Mouse (Mus musculus): ENCODE results near the gene Rab5if. TPM values are rescaled to one million over a fixed set of nuclear protein-coding genes. Genes with fewer than 3 reads are reported as not detected.
A peak's percentile ranks its signal among the peaks of the same experiment; 100 is the strongest.

Rab5if gene
- polyA plus RNA-seq, 1 experiment: 191 TPM

DNA sequence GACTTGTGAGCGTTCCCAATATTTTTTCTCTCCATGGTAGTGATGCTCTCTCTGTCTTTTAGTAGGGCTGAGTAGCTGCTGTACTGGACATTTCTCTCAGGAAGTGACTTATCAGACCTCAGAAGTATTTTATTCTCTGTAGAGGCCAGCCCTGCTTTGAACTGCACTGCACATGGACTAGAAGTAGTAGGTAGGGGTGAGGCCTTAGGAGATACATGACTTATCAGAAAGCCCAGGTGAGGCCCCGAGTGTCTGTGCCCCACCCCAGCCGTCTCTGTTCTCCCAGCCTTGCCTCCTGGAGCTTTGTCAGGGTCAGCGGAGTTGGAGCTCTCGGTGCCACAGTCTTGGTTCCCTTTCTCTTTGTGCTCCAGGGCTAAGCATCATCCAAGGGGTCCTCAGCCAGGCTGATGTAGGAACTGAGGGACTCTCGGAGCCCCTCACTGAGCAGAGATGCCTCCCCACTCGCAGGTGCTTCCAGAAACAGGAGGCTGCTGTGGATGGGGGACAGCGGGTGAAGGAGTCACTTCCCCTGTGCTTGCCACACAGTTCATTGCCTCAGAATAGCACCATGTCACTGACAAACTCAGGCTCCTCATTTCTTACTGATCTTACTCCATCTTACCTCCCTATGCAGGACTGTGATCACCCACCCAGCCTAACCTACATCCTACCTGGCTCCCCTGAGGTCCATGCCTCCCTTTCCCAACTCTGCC is 11.3 kb downstream of the Rab5if start:
- Histone ChIP-seq H3K36me3 (ENCODE audit: control insufficient read depth, insufficient read depth) (peaks cover 30% of the 10 kb centered on the region), H3K79me2 (ENCODE audit: control insufficient read depth, insufficient read depth) (peaks cover 13% of the 10 kb centered on the region), H3K27me3 (ENCODE audit: control insufficient read depth, insufficient read depth, insufficient read length) (no peaks in the 10 kb centered on the region), H3K4me3 (no peak overlapping the region), H3ac (ENCODE audit: control insufficient read depth, insufficient read length) (no peak overlapping the region), H3K4me2 (ENCODE audit: low read depth) (no peak overlapping the region)
- TF ChIP-seq CEBPB (IDR thresholded peaks at IDR 0.05; ENCODE audit: insufficient read depth, poor library complexity, severe bottlenecking): no peak
- no peak for TF ChIP-seq POLR2A (IDR thresholded peaks at IDR 0.05; ENCODE audit: insufficient read length, low read depth)
- no peak for TF ChIP-seq USF1 (IDR thresholded peaks at IDR 0.05; ENCODE audit: low read depth)
- TF ChIP-seq MAX (IDR thresholded peaks at IDR 0.05; ENCODE audit: low read depth): no peak
- no peak for TF ChIP-seq MYOG (IDR thresholded peaks at IDR 0.05; ENCODE audit: control insufficient read depth in 1 of 3, insufficient read depth in 1 of 3, insufficient read length in 2 of 3, low read depth in 2 of 3)
- TF ChIP-seq MYOD1 (IDR thresholded peaks at IDR 0.05; ENCODE audit: control insufficient read depth in 1 of 3, insufficient read length in 2 of 3, low read depth in 2 of 3): no peak
- TF ChIP-seq TCF12 (IDR thresholded peaks at IDR 0.05; ENCODE audit: insufficient read depth, poor library complexity, severe bottlenecking): no peak
- no peak for TF ChIP-seq SRF (IDR thresholded peaks at IDR 0.05; ENCODE audit: control insufficient read depth, insufficient read length, low read depth)
- TF ChIP-seq REST (IDR thresholded peaks at IDR 0.05; ENCODE audit: insufficient read depth, insufficient read length): no peak
- no peak for TF ChIP-seq TCF3 (IDR thresholded peaks at IDR 0.05; ENCODE audit: insufficient read length, low read depth)
- TF ChIP-seq POLR2AphosphoS2 (IDR thresholded peaks at IDR 0.05; ENCODE audit: insufficient read length, low read depth): no peak
- TF ChIP-seq E2F4 (IDR thresholded peaks at IDR 0.05; ENCODE audit: insufficient read depth): no peak

DNA sequence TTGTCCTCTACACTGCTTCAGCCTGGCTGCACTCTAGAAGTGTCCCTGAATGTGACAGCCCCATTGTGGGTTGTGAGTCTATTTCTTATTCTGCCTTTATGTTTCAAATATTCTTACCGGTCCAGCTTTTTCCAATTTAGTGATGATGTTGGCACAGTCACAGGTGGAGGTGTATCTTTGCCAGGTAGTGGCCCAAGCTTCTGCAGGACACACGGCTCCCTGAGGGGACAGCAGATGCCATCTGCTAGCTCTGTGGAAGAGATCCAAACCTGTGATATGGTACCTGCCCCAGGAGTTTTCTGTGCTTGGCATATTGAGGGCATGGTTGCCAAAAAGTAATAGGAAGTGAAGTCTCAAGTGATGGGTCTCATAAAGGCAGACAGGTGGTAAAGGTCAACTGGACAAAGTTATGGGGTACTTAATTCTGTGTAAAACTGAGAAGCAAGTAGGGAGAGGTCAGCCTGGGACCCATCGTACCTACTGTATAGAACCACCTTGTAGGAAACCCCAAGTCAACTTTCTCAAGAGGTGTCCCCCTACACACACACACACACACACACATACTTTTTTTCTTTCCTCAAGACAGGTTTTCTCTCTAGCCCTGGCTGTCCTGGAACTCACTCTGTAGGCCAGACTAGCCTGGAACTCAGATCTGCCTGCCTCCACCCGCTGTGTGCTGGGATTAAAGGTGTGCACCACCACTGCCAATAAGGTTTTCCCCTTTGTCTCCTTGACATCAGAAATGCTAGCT is 12.0 kb downstream of the Rab5if start:
- H3K27me3 ChIP-seq (ENCODE audit: control insufficient read depth, insufficient read depth, insufficient read length): no peaks in the 10 kb centered on the region
- H3K79me2 ChIP-seq (ENCODE audit: control insufficient read depth, insufficient read depth): peaks cover 5% of the 10 kb centered on the region
- no peak for TF ChIP-seq USF1 (IDR thresholded peaks at IDR 0.05; ENCODE audit: low read depth)
- TF ChIP-seq SRF (IDR thresholded peaks at IDR 0.05; ENCODE audit: control insufficient read depth, insufficient read length, low read depth): no peak
- TF ChIP-seq MYOG (IDR thresholded peaks at IDR 0.05; ENCODE audit: control insufficient read depth in 1 of 3, insufficient read depth in 1 of 3, insufficient read length in 2 of 3, low read depth in 2 of 3): no peak
- no peak for TF ChIP-seq TCF12 (IDR thresholded peaks at IDR 0.05; ENCODE audit: insufficient read depth, poor library complexity, severe bottlenecking)
- TF ChIP-seq E2F4 (IDR thresholded peaks at IDR 0.05; ENCODE audit: insufficient read depth): no peak
- no peak for TF ChIP-seq TCF3 (IDR thresholded peaks at IDR 0.05; ENCODE audit: insufficient read length, low read depth)
- no peak for TF ChIP-seq MAX (IDR thresholded peaks at IDR 0.05; ENCODE audit: low read depth)
- TF ChIP-seq CEBPB (IDR thresholded peaks at IDR 0.05; ENCODE audit: insufficient read depth, poor library complexity, severe bottlenecking): no peak
- no peak for TF ChIP-seq POLR2AphosphoS2 (IDR thresholded peaks at IDR 0.05; ENCODE audit: insufficient read length, low read depth)
- TF ChIP-seq REST (IDR thresholded peaks at IDR 0.05; ENCODE audit: insufficient read depth, insufficient read length): no peak
- TF ChIP-seq POLR2A (IDR thresholded peaks at IDR 0.05; ENCODE audit: insufficient read length, low read depth): no peak
- no peak for TF ChIP-seq MYOD1 (IDR thresholded peaks at IDR 0.05; ENCODE audit: control insufficient read depth in 1 of 3, insufficient read length in 2 of 3, low read depth in 2 of 3)
- no peak overlapping the region for H3ac ChIP-seq (ENCODE audit: control insufficient read depth, insufficient read length)
- no peak overlapping the region for H3K4me3 ChIP-seq
- H3K4me2 ChIP-seq (ENCODE audit: low read depth): no peak overlapping the region
- H3K36me3 ChIP-seq (ENCODE audit: control insufficient read depth, insufficient read depth): peaks cover 30% of the 10 kb centered on the region

DNA sequence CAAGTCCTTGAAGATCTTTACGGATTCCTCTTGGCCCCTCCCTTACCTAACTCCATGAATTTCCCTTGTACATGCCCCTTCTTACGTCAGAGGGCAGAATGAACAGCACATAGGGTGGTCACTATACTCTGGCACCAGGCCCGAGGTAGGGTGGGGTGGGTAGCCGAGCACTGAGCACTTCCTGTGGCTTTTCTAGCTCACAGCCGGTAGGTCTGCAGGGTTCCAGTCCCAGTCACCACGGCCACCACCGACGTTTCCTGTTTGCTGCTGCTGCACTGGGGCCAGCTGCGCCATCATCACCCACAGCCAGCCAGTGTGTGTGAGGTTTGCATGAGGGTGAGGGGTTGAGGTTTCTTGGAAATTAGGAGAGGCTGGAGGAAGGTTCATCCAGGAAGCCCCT is 14.8 kb downstream of the Rab5if start:
- H3K36me3 ChIP-seq (ENCODE audit: control insufficient read depth, insufficient read depth): peaks cover 18% of the 10 kb centered on the region
- no peaks in the 10 kb centered on the region for H3K79me2 ChIP-seq (ENCODE audit: control insufficient read depth, insufficient read depth)
- H3K4me3 ChIP-seq: no peak overlapping the region
- TF ChIP-seq POLR2AphosphoS2 (IDR thresholded peaks at IDR 0.05; ENCODE audit: insufficient read length, low read depth) (no peak), MYOD1 (IDR thresholded peaks at IDR 0.05; ENCODE audit: control insufficient read depth in 1 of 3, insufficient read length in 2 of 3, low read depth in 2 of 3) (no peak), REST (IDR thresholded peaks at IDR 0.05; ENCODE audit: insufficient read depth, insufficient read length) (no peak), E2F4 (IDR thresholded peaks at IDR 0.05; ENCODE audit: insufficient read depth) (no peak), TCF12 (IDR thresholded peaks at IDR 0.05; ENCODE audit: insufficient read depth, poor library complexity, severe bottlenecking) (no peak), CEBPB (IDR thresholded peaks at IDR 0.05; ENCODE audit: insufficient read depth, poor library complexity, severe bottlenecking) (no peak), USF1 (IDR thresholded peaks at IDR 0.05; ENCODE audit: low read depth) (no peak), TCF3 (IDR thresholded peaks at IDR 0.05; ENCODE audit: insufficient read length, low read depth) (no peak), POLR2A (IDR thresholded peaks at IDR 0.05; ENCODE audit: insufficient read length, low read depth) (no peak), MYOG (IDR thresholded peaks at IDR 0.05; ENCODE audit: control insufficient read depth in 1 of 3, insufficient read depth in 1 of 3, insufficient read length in 2 of 3, low read depth in 2 of 3) (no peak), MAX (IDR thresholded peaks at IDR 0.05; ENCODE audit: low read depth) (no peak)
- no peak overlapping the region for H3ac ChIP-seq (ENCODE audit: control insufficient read depth, insufficient read length)
- H3K4me2 ChIP-seq (ENCODE audit: low read depth): no peak overlapping the region
- H3K27me3 ChIP-seq (ENCODE audit: control insufficient read depth, insufficient read depth, insufficient read length): no peaks in the 10 kb centered on the region

DNA sequence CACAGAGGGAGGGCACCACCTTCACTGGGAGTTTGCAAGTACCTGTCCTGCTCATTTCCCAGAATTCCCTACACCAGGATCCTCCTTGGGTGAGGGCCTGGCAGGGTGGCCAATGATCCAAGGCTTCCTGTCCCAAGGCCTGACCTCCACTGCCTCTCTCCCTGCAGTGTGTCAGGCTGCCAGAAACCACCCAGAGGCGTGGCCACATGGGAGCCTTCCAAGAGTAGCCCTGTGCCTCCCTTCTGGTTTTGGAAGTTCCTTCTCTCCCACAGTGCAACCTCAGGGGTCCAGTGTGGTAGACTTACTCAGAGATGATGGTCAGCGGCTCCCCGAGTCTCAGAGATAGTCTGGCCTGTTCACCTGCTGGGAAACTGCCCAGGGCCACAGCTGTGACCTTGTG is 16.6 kb downstream of the Rab5if start:
- Histone ChIP-seq H3K36me3 (ENCODE audit: control insufficient read depth, insufficient read depth) (peaks cover 9% of the 10 kb centered on the region), H3K27me3 (ENCODE audit: control insufficient read depth, insufficient read depth, insufficient read length) (no peaks in the 10 kb centered on the region), H3K79me2 (ENCODE audit: control insufficient read depth, insufficient read depth) (no peaks in the 10 kb centered on the region), H3K4me3 (no peak overlapping the region), H3ac (ENCODE audit: control insufficient read depth, insufficient read length) (no peak overlapping the region), H3K4me2 (ENCODE audit: low read depth) (no peak overlapping the region)
- peak in 1 of 3 experiments; percentile 10 for TF ChIP-seq MYOG (IDR thresholded peaks at IDR 0.05; ENCODE audit: control insufficient read depth in 1 of 3, insufficient read depth in 1 of 3, insufficient read length in 2 of 3, low read depth in 2 of 3)
- no peak for TF ChIP-seq E2F4 (IDR thresholded peaks at IDR 0.05; ENCODE audit: insufficient read depth)

All from myocyte (in vitro differentiated cells).